Mouse (Mus musculus) megakaryocyte, embryonic 14.5 days (primary cell): ENCODE results near the gene Apol7a. TPM values are rescaled to one million over a fixed set of nuclear protein-coding genes. Genes with fewer than 3 reads are reported as not detected.
A peak's percentile ranks its signal among the peaks of the same experiment; 100 is the strongest.

Experiments used
- H3K27me3 ChIP-seq: replicated peaks from 2 replicates; pipeline ENCODE3; 2012; ENCODE audit warnings: inconsistent platforms
- H3K36me3 ChIP-seq: replicated peaks from 2 replicates; pipeline ENCODE3; 2012; ENCODE audit warnings: low read length, inconsistent platforms, mixed read lengths
- H3K4me1 ChIP-seq: 2 replicates; pipeline ENCODE4 v1.6.1; 2012; ENCODE audit warnings: inconsistent platforms
- H3K4me3 ChIP-seq: replicated peaks from 2 replicates; pipeline ENCODE3; 2012; ENCODE audit warnings: moderate library complexity, mild to moderate bottlenecking, inconsistent platforms
- H3K9me3 ChIP-seq: 2 replicates; pipeline ENCODE4 v1.6.1; 2012; ENCODE audit warnings: inconsistent platforms
- FLI1 ChIP-seq: IDR thresholded peaks from 2 replicates; pipeline ENCODE4 v1.6.1; 2012; ENCODE audit warnings: low read length, inconsistent platforms, mixed read lengths
- GATA1 ChIP-seq: IDR thresholded peaks from 3 replicates; pipeline ENCODE4 v1.6.1; 2012; ENCODE audit warnings: mixed read lengths, low read length, inconsistent platforms, borderline replicate concordance
- polyA plus RNA-seq: library from polyadenylated mRNA; stranded (reverse); fragments of >175 nt; gene quantifications from 2 replicates; pipeline ENCODE4 v1.2.3, GENCODE M21; 2012; ENCODE audit warnings: low replicate concordance; ENCODE audit not compliant: insufficient read depth

The Apol7a gene
- polyA plus RNA-seq, 1 experiment = not detected

DNA sequence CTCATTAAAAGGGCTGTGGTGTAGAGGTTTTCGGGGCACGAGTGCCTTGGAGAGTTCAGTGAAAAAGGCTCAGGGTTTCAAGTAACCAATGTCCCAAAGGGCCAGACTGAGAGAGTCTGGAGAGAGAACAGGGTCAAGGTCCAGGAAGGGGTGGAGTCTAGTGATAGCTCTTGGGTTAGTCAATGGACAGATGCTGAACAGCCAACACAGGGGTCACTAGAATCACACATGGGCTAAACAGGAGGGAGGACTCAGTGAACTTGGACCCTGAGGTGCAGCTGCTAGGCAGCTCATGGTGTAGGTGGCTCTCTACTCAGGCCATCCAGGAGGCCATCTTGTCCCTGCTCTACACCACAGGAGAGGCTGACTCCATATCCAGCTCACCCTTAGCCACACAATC lies 11.4 kb downstream of the Apol7a start:
- TF ChIP-seq GATA1 (no peak), FLI1 (no peak)
- Histone ChIP-seq H3K36me3 (no peaks in the 10 kb centered on the region), H3K27me3 (peaks cover 3% of the 10 kb centered on the region)

GRCm38 (mm10) chr15:77384340-77385030 lies 14.4 kb downstream of the Apol7a start:
- H3K9me3 ChIP-seq = 0 out of 2 replicates have a peak, but pooled peaks cover under 1% of the 10 kb centered on the region
- no peaks in the 10 kb centered on the region for H3K4me1 ChIP-seq
- TF ChIP-seq FLI1 (no peak), GATA1 (no peak)
- no peaks in the 10 kb centered on the region for H3K36me3 ChIP-seq
- peaks cover 5% of the 10 kb centered on the region for H3K27me3 ChIP-seq
- no peak overlapping the region for H3K4me3 ChIP-seq

More for the DNA sequence above, 11.4 kb downstream of the Apol7a start:
- Histone ChIP-seq H3K4me1 (no peaks in the 10 kb centered on the region), H3K4me3 (peak overlapping the region; percentile 42), H3K9me3 (no peaks in the 10 kb centered on the region)

- H3K27me3 ChIP-seq = peaks cover 5% of the 10 kb centered on the region
- no peak for TF ChIP-seq FLI1
- no peak overlapping the region for H3K4me3 ChIP-seq
- H3K9me3 ChIP-seq = peaks cover 6% of the 10 kb centered on the region; the same call in 1 of the 2 replicates
- no peaks in the 10 kb centered on the region for H3K4me1 ChIP-seq
- no peaks in the 10 kb centered on the region for H3K36me3 ChIP-seq
These were observed 16.0 kb downstream of the Apol7a start for GRCm38 (mm10) chr15:77382880-77383279.

DNA sequence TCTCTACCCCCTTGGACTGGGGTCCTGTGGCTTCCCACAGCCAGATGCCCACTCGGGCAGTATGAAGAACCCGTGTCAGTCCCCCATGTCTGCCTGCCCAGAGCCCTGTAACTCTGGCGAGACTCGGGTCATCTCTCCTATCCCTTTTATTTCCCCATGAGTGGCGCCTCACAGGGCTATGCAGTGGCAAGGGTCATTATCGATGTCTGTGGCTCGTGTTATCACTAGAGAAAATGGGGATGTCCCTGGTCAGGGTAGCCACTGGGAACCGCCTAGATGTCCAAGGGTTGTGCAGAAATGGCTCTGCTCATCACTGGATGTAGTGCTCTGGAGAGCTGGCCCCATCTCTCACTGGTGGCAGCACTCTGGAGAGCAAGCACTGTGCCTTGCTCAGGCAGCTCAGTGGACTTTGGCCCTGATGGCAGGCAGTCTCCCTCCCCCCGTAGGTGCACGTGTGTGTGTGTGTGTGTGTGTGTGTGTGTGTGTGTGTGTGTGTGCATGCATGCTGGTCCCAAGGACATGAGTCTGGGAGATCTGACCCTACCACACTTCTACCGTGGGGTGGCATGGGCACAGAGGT lies 16.5 kb downstream of the Apol7a start:
- Histone ChIP-seq H3K9me3 (peaks cover 6% of the 10 kb centered on the region; the same call in 1 of the 2 replicates), H3K4me3 (no peak overlapping the region), H3K27me3 (peaks cover 3% of the 10 kb centered on the region), H3K36me3 (no peaks in the 10 kb centered on the region), H3K4me1 (no peaks in the 10 kb centered on the region)
- TF ChIP-seq FLI1 (no peak), GATA1 (no peak)

- peaks cover 5% of the 10 kb centered on the region for H3K27me3 ChIP-seq
- peaks cover 6% of the 10 kb centered on the region; the same call in 1 of the 2 replicates for H3K9me3 ChIP-seq
- TF ChIP-seq FLI1 (no peak), GATA1 (no peak)
- no peaks in the 10 kb centered on the region for H3K36me3 ChIP-seq
- H3K4me1 ChIP-seq = no peaks in the 10 kb centered on the region
- H3K4me3 ChIP-seq = no peak overlapping the region
These were observed 17.4 kb downstream of the Apol7a start for GRCm38 (mm10) chr15:77381481-77381880.

- peaks cover 6% of the 10 kb centered on the region; the same call in 1 of the 2 replicates for H3K9me3 ChIP-seq
- no peak for TF ChIP-seq GATA1
- TF ChIP-seq FLI1 = no peak
- H3K4me1 ChIP-seq = no peaks in the 10 kb centered on the region
- H3K27me3 ChIP-seq = peaks cover 5% of the 10 kb centered on the region
- H3K36me3 ChIP-seq = no peaks in the 10 kb centered on the region
- H3K4me3 ChIP-seq = no peak overlapping the region
These were observed 19.0 kb downstream of the Apol7a start for GRCm38 (mm10) chr15:77379921-77380320.

- Histone ChIP-seq H3K9me3 (peaks cover 6% of the 10 kb centered on the region; the same call in 1 of the 2 replicates), H3K27me3 (peaks cover 4% of the 10 kb centered on the region), H3K36me3 (no peaks in the 10 kb centered on the region), H3K4me1 (no peaks in the 10 kb centered on the region), H3K4me3 (no peak overlapping the region)
- TF ChIP-seq GATA1 (no peak), FLI1 (no peak)
These were observed 21.5 kb downstream of the Apol7a start for GRCm38 (mm10) chr15:77377419-77377818.

DNA sequence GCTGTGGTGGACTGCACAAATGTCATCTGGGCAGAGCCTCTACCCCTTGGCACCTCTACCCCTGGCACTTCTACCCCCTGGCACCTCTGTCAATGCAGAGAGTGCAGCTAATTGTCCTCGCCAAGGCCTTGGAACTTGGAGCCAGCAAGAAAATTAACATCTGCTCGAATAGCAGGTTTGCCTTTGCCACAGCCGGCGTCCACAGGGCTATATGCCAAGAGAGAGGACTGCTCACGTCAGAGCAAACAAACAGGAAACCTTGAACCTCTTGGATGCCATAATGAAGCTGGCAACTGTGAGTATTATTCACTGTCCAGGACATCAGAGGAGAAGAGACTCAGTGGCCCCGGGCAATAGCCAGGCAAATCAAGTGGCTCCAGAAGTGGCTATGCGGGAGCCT lies 22.0 kb downstream of the Apol7a start:
- no peaks in the 10 kb centered on the region for H3K4me1 ChIP-seq
- H3K27me3 ChIP-seq = peaks cover 4% of the 10 kb centered on the region
- no peaks in the 10 kb centered on the region for H3K36me3 ChIP-seq
- H3K4me3 ChIP-seq = no peak overlapping the region
- TF ChIP-seq GATA1 (no peak), FLI1 (no peak)
- peaks cover 6% of the 10 kb centered on the region; the same call in 1 of the 2 replicates for H3K9me3 ChIP-seq

GRCm38 (mm10) chr15:77370588-77370987 lies 28.3 kb downstream of the Apol7a start:
- Histone ChIP-seq H3K27me3 (peaks cover 25% of the 10 kb centered on the region), H3K36me3 (no peaks in the 10 kb centered on the region), H3K4me1 (peaks cover 11% of the 10 kb centered on the region), H3K4me3 (no peak overlapping the region), H3K9me3 (no peaks in the 10 kb centered on the region)
- TF ChIP-seq FLI1 (no peak), GATA1 (no peak)

GRCm38 (mm10) chr15:77369981-77370380 lies 28.9 kb downstream of the Apol7a start:
- Histone ChIP-seq H3K4me3 (no peak overlapping the region), H3K36me3 (no peaks in the 10 kb centered on the region), H3K4me1 (peaks cover 11% of the 10 kb centered on the region), H3K27me3 (peaks cover 25% of the 10 kb centered on the region), H3K9me3 (no peaks in the 10 kb centered on the region)
- TF ChIP-seq FLI1 (no peak), GATA1 (no peak)
